Mouse (Mus musculus) heart, postnatal 0 days (tissue): Measurements from ENCODE around the gene Creb5.

Experiments
- CTCF ChIP-seq: IDR thresholded peaks from 2 replicates; pipeline ENCODE4 v1.5.1; 2016; ENCODE audit warnings: antibody characterized with exemption, control low read depth, low read depth
- EP300 ChIP-seq: IDR thresholded peaks from 2 replicates; pipeline ENCODE4 v1.6.1; 2016; ENCODE audit warnings: antibody characterized with exemption, low read depth

DNA sequence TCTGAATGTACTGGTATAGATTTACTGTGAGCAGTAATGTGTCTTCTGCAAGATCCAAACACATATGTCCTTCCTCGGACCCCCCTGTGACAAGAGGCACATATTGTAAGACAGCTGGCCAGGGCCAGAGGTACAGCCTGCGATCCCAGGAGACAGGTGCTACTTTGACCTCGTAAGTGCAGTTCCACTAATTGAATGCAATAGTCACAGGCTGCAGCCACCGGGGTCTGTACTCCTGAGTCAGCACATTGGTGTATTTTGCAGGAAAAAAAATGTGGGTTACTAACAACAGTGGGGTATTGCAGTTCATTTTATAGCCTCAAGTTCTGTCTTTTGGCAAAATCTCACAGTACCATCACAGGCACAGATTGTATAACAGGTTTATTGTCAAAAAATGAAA is 110.7 kb downstream of the Creb5 start:
- no peak for TF ChIP-seq CTCF
- TF ChIP-seq EP300: no peak
